Mouse (Mus musculus) forelimb bud, embryonic 11.5 days (tissue): Measurements from ENCODE around the gene Olfr633.
A peak's percentile ranks its signal among the peaks of the same experiment; 100 is the strongest.
"Not testable (repeated sequence)": the region's sequence is repeated elsewhere in the genome, so short reads cannot be mapped to it uniquely, and the experiment has no call there.

Experiments used
- DNase-seq: peaks from one replicate; pipeline ENCODE4 v3.0.0-alpha.2; 2012; ENCODE audit warnings: low read depth, low spot score

The Olfr633 gene

GRCm38 (mm10) chr7:103944137-103944536 is at the start of gene Olfr633:
TSS of gene Olfr633 (plus strand) at chr7:103944437.
- no peak for DNase-seq

- DNase-seq: no peak
Observed at GRCm38 (mm10) chr7:103903187-103903586, 41.0 kb upstream of the Olfr633 start, which contains the start of gene Olfr65. TSS of gene Olfr65 (plus strand) at chr7:103903487.

- DNase-seq: peak; percentile 39
Observed at GRCm38 (mm10) chr7:103910047-103910446, 34.2 kb upstream of the Olfr633 start.

- DNase-seq: peak; percentile 29
Observed at GRCm38 (mm10) chr7:103912969-103913511, 31.2 kb upstream of the Olfr633 start.

GRCm38 (mm10) chr7:103915338-103915737 is 28.9 kb upstream of the Olfr633 start:
- DNase-seq: no peak

GRCm38 (mm10) chr7:103928525-103928924 is 15.7 kb upstream of the Olfr633 start, which contains the start of gene Olfr631:
TSS of gene Olfr631 (plus strand) at chr7:103928825.
- no peak for DNase-seq

GRCm38 (mm10) chr7:103934264-103934663 is 10.0 kb upstream of the Olfr633 start, which contains the start of gene Olfr632:
TSS of gene Olfr632 (plus strand) at chr7:103934347.
- no peak for DNase-seq

GRCm38 (mm10) chr7:103942730-103943129 is 1.5 kb upstream of the Olfr633 start:
- peak; percentile 57 for DNase-seq

- not testable (repeated sequence) for DNase-seq
Observed at GRCm38 (mm10) chr7:103966873-103967272, 22.6 kb downstream of the Olfr633 start.

- no peak for DNase-seq
Observed at GRCm38 (mm10) chr7:103970852-103971251, 26.6 kb downstream of the Olfr633 start, which contains the start of gene Olfr635. TSS of gene Olfr635 (plus strand) at chr7:103971152.

GRCm38 (mm10) chr7:103971782-103972181 is 27.5 kb downstream of the Olfr633 start:
- no peak for DNase-seq

- no peak for DNase-seq
Observed at GRCm38 (mm10) chr7:103998446-103998845, 54.2 kb downstream of the Olfr633 start, which contains the start of gene Olfr638. TSS of gene Olfr638 (plus strand) at chr7:103998746.
